Mouse (Mus musculus) liver, embryonic 14.5 days (tissue): ENCODE measurements around the gene Srgap2.

ENCODE experiments used
- CTCF ChIP-seq: IDR thresholded peaks from 2 replicates; pipeline ENCODE4 v1.5.1; 2016; ENCODE audit warnings: antibody characterized with exemption, low read depth, control low read depth
- EP300 ChIP-seq: IDR thresholded peaks from 2 replicates; pipeline ENCODE4 v1.6.1; 2016; ENCODE audit warnings: antibody characterized with exemption, low read depth

- TF ChIP-seq CTCF (no peak), EP300 (no peak)
Observed at GRCm38 (mm10) chr1:131473631-131474118, 53.5 kb downstream of the Srgap2 start.
